Mouse (Mus musculus): ENCODE data around the gene Klk13. TPM values are rescaled to one million over a fixed set of nuclear protein-coding genes. Genes with fewer than 3 reads are reported as not detected.

Klk13 gene
- polyA plus RNA-seq (2017; shearing (Covaris generic)) = not detected

DNA sequence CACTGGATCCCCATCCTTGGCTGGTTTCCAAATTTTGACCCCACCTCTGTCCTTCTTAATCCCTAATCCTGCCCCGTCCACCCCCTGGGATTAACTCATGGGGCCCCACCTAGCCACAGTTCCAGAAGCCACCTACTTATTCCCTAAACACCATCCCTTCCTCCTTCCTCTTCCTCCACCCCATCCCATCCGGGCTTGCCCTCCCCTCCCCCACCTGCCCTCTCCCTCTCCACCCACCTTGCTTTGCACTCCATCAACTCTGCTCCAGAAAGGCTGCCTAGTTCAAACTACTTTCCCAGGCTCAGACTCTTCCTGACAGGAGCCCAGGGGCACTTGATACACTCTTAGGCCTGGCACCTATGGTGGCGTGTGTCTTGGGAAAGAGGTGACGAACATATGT is at the start of gene Klk13:
Klk13 (plus strand) TSS at position 301 of the 400 bp plus-strand sequence.

GRCm38 (mm10) chr7:43671809-43672580 is 40.4 kb upstream of the Klk13 start, which contains the start of gene Ctu1:
Ctu1 (plus strand) TSS chr7:43672016.

DNA sequence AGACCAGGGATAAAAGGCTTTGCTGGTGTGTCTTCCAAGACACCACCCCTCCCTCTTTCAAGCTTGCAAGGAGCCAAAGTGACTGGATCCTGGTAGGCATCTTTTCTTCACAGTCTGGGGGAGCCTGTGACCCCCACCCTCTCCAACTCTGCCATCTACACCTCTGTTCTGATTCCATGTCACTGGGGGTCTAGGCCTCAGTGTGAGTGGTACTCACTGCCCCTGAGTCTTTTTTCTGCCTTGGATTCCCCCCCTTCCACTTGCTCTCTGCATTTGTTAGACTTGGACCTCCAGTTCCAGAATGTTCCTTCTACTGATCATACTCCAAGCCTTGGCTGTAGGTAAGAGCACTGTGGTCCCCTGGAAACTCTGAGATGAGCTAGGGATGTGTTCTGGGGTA is 22.2 kb upstream of the Klk13 start, which contains the start of gene Klk14:
Klk14 (plus strand) TSS at position 301 of the 400 bp plus-strand sequence.

GRCm38 (mm10) chr7:43768597-43768996 is 56.2 kb downstream of the Klk13 start, which contains the start of gene Klk12:
Klk12 (plus strand) TSS chr7:43768897.

DNA sequence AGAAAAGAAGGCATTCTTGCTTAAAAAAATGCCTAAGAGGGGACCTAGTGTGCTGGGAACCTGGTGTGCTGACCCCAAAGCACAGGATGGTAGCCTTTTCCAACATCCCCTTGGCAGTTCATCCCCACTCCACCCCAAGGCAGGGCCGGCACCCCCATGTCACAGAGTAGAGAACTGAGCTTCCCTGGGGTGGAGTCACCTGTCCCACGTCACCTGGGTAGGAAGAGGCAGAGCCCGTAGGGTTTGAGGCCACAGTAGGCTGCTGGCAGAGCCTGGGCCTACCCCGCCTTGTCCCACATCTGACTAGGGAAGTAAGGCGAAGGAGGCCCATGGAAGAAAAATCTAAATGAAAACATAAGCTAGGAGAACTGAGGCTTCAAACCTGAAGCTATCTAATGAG is 62.0 kb downstream of the Klk13 start, which contains the start of gene Klk11:
Klk11 (plus strand) TSS at position 241 of the 400 bp plus-strand sequence.

Other genes starting within 250 kb of the Klk13 start
- gene Vsig10l, start 249.4 kb upstream of the Klk13 start, polyA plus RNA-seq (2017; shearing (Covaris generic)) = 4.1 TPM
- gene Iglon5, start 222.5 kb upstream of the Klk13 start, polyA plus RNA-seq (2017; shearing (Covaris generic)) = 0.16 TPM
- not detected for gene 4931406B18Rik, start 206.6 kb upstream of the Klk13 start, polyA plus RNA-seq (2017; shearing (Covaris generic))
- not detected for gene Cd33, start 168.1 kb upstream of the Klk13 start, polyA plus RNA-seq (2017; shearing (Covaris generic))
- 5.6 TPM for gene Zfp658, start 150.3 kb upstream of the Klk13 start, polyA plus RNA-seq (2017; shearing (Covaris generic))
- 8.7 TPM for gene Zfp719, start 133.0 kb upstream of the Klk13 start, polyA plus RNA-seq (2017; shearing (Covaris generic))
- not detected for gene Zfp819, start 105.4 kb upstream of the Klk13 start, polyA plus RNA-seq (2017; shearing (Covaris generic))
- 0.08 TPM for gene Ceacam18, start 77.9 kb upstream of the Klk13 start, polyA plus RNA-seq (2017; shearing (Covaris generic))
- gene Siglece, start 52.4 kb upstream of the Klk13 start, polyA plus RNA-seq (2017; shearing (Covaris generic)) = 0.60 TPM
- 14.0 TPM for gene Ctu1, start 40.6 kb upstream of the Klk13 start, polyA plus RNA-seq (2017; shearing (Covaris generic))
- not detected for gene Klk14, start 22.1 kb upstream of the Klk13 start, polyA plus RNA-seq (2017; shearing (Covaris generic))
- not detected for gene Klk12, start 56.3 kb downstream of the Klk13 start, polyA plus RNA-seq (2017; shearing (Covaris generic))
- 0.16 TPM for gene Klk11, start 62.0 kb downstream of the Klk13 start, polyA plus RNA-seq (2017; shearing (Covaris generic))
- gene Klk10, start 68.5 kb downstream of the Klk13 start, polyA plus RNA-seq (2017; shearing (Covaris generic)) = 0.17 TPM
- 0.39 TPM for gene Klk9, start 79.3 kb downstream of the Klk13 start, polyA plus RNA-seq (2017; shearing (Covaris generic))
- 101 TPM for gene Klk8, start 85.0 kb downstream of the Klk13 start, polyA plus RNA-seq (2017; shearing (Covaris generic))
- 0.10 TPM for gene Klk7, start 98.7 kb downstream of the Klk13 start, polyA plus RNA-seq (2017; shearing (Covaris generic))
- not detected for gene Klk6, start 111.9 kb downstream of the Klk13 start, polyA plus RNA-seq (2017; shearing (Covaris generic))
- gene Klk5, start 129.4 kb downstream of the Klk13 start, polyA plus RNA-seq (2017; shearing (Covaris generic)) = not detected
- gene Klk4, start 168.6 kb downstream of the Klk13 start, polyA plus RNA-seq (2017; shearing (Covaris generic)) = not detected
- not detected for gene Klk15, start 221.2 kb downstream of the Klk13 start, polyA plus RNA-seq (2017; shearing (Covaris generic))
- gene Klk1b8, start 238.1 kb downstream of the Klk13 start, polyA plus RNA-seq (2017; shearing (Covaris generic)) = not detected

Measured in CD4-positive, CD25-positive, alpha-beta regulatory T cell (primary cell).